Mouse (Mus musculus) embryonic facial prominence, embryonic 15.5 days (tissue): ENCODE measurements at regions not wholly inside any gene's neighbourhood (a gene's known extent, or its start where the extent isn't known, plus 50 kb on each side); places are given as distances from the start of the nearest gene placed in this dataset.
"Not testable (repeated sequence)": the region's sequence is repeated elsewhere in the genome, so short reads cannot be mapped to it uniquely, and the experiment has no call there.

Experiments used
- ATAC-seq: fragments of 200-750 bp; cut with Nextera tagmentation; 2 replicates; pipeline ENCODE4 v1.8.0; 2017; ENCODE audit warnings: low read depth, moderate TSS enrichment; ENCODE audit not compliant: insufficient number of reproducible peaks, low FRiP score, low TSS enrichment
- H3K27ac ChIP-seq: fragments of 300-500 bp; sonication (generic); replicated peaks from 2 replicates; pipeline ENCODE4 v1.5.1; 2015; ENCODE audit warnings: mild to moderate bottlenecking, inconsistent platforms
- H3K27me3 ChIP-seq: fragments of 300-500 bp; sonication (generic); 2 replicates; pipeline ENCODE4 v1.6.1; 2015; ENCODE audit warnings: inconsistent platforms
- H3K36me3 ChIP-seq: fragments of 300-500 bp; sonication (generic); 2 replicates; pipeline ENCODE4 v1.6.1; 2015; ENCODE audit warnings: mild to moderate bottlenecking, inconsistent platforms
- H3K4me1 ChIP-seq: fragments of 300-500 bp; sonication (generic); 2 replicates; pipeline ENCODE4 v1.6.1; 2015; ENCODE audit warnings: inconsistent platforms
- H3K4me2 ChIP-seq: fragments of 300-500 bp; sonication (generic); replicated peaks from 2 replicates; pipeline ENCODE4 v1.6.1; 2015; ENCODE audit warnings: mild to moderate bottlenecking, inconsistent platforms
- H3K4me3 ChIP-seq: fragments of 300-500 bp; sonication (generic); replicated peaks from 2 replicates; pipeline ENCODE4 v1.5.1; 2015; ENCODE audit warnings: mild to moderate bottlenecking, inconsistent platforms
- H3K9ac ChIP-seq: fragments of 300-500 bp; sonication (generic); 2 replicates; pipeline ENCODE4 v1.6.1; 2015; ENCODE audit warnings: inconsistent platforms
- H3K9me3 ChIP-seq: fragments of 300-500 bp; sonication (generic); replicated peaks from 2 replicates; pipeline ENCODE4 v1.6.1; 2016; ENCODE audit warnings: inconsistent platforms
- WGBS: fragments of 180-500 bp; shearing (Covaris S2); methylation state at CpG from one replicate; pipeline ENCODE4 v1.1.7; 2015; 5-methylcytosine and 5-hydroxymethylcytosine counted together

DNA sequence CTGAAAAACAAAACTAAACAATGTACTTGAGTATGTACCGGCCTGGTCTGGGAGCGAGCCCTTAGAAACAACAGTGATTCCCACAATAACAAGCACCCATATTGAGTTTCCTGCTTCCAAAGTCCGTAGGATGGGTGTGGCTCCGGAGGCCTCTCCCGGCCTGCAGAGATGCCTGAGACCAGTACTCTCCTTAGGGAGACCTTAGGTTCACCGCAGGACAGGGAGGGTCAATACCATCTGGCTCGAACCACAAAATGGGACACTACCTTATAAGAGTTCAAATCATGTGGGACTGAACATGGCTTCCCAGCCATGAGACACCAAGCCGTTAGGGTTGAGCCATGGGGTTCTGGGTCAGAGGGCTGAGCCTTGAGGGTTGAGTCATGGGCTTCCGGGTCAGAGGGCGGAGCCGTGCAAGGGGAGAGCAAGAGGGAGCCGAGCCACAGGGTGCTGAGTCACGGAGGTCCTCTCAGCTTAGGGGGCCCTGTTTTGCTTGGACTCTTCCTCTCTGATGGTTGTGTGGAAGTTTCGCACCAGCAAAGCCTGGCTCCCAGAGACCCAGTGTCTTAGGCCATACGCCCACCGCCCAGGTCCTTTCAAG is 201.8 kb downstream of the Tcp10c start:
- not testable (repeated sequence) for H3K27me3 ChIP-seq, H3K9ac ChIP-seq, H3K9me3 ChIP-seq, H3K27ac ChIP-seq, H3K36me3 ChIP-seq, H3K4me1 ChIP-seq, ATAC-seq, H3K4me2 ChIP-seq, H3K4me3 ChIP-seq
- WGBS = 73% methylated on average over 16 of the region's 16 CpGs

GRCm38 (mm10) chr17:13558863-13559262 is 201.5 kb upstream of the Afdn start:
- H3K27me3 ChIP-seq = no peaks in the 10 kb centered on the region
- no peak for ATAC-seq
- H3K4me1 ChIP-seq = 0 out of 2 replicates have a peak, but pooled peaks cover 7% of the 10 kb centered on the region
- H3K4me2 ChIP-seq = no peak overlapping the region
- no peaks in the 10 kb centered on the region for H3K36me3 ChIP-seq
- 44% methylated on average over 3 of the region's 3 CpGs for WGBS
- no peaks in the 10 kb centered on the region for H3K9me3 ChIP-seq
- H3K9ac ChIP-seq = no peak overlapping the region
- no peak overlapping the region for H3K4me3 ChIP-seq
- H3K27ac ChIP-seq = no peak overlapping the region

- WGBS = 65% methylated on average over 8 of the region's 8 CpGs
These were observed 199.0 kb upstream of the Afdn start for GRCm38 (mm10) chr17:13561342-13561741.

GRCm38 (mm10) chr17:13562974-13563373 is 197.4 kb upstream of the Afdn start:
- Histone ChIP-seq H3K27me3 (no peaks in the 10 kb centered on the region), H3K4me3 (no peak overlapping the region), H3K4me1 (no peaks in the 10 kb centered on the region), H3K27ac (no peak overlapping the region), H3K4me2 (no peak overlapping the region), H3K36me3 (no peaks in the 10 kb centered on the region), H3K9ac (no peak overlapping the region), H3K9me3 (no peaks in the 10 kb centered on the region)
- no peak for ATAC-seq
- WGBS = 53% methylated on average over 2 of the region's 2 CpGs

More at GRCm38 (mm10) chr17:13561342-13561741, 199.0 kb upstream of the Afdn start:
- H3K4me3 ChIP-seq = no peak overlapping the region
- no peaks in the 10 kb centered on the region for H3K27me3 ChIP-seq
- H3K9ac ChIP-seq = no peak overlapping the region
- no peaks in the 10 kb centered on the region for H3K9me3 ChIP-seq
- H3K4me2 ChIP-seq = no peak overlapping the region
- no peaks in the 10 kb centered on the region for H3K4me1 ChIP-seq
- H3K27ac ChIP-seq = no peak overlapping the region
- no peaks in the 10 kb centered on the region for H3K36me3 ChIP-seq
- ATAC-seq = no peak

DNA sequence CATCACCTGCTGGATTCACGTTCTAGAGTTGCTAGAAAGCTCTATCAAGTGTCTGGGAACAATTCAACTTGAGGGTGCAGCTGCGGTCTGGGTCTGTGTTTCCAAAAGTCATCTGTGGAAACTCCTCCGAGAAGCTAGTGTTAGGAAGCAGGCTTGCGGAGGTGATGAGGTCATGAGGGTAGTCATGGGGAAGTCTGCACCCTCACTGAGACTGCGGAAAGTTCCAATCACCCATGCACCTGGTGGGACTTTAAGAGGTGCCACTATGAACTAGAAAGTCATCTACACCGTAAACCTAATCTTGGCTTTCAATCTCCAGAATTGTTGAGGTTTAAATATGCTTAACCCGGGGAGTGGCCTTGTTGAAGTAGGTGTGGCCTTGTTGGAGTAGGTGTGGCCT is 195.5 kb upstream of the Afdn start:
- Histone ChIP-seq H3K36me3 (no peaks in the 10 kb centered on the region), H3K4me1 (no peaks in the 10 kb centered on the region), H3K9me3 (no peaks in the 10 kb centered on the region), H3K27ac (no peak overlapping the region), H3K4me2 (no peak overlapping the region), H3K9ac (no peak overlapping the region), H3K27me3 (no peaks in the 10 kb centered on the region), H3K4me3 (no peak overlapping the region)
- no peak for ATAC-seq
- WGBS = 88% methylated on average over 7 of the region's 7 CpGs

DNA sequence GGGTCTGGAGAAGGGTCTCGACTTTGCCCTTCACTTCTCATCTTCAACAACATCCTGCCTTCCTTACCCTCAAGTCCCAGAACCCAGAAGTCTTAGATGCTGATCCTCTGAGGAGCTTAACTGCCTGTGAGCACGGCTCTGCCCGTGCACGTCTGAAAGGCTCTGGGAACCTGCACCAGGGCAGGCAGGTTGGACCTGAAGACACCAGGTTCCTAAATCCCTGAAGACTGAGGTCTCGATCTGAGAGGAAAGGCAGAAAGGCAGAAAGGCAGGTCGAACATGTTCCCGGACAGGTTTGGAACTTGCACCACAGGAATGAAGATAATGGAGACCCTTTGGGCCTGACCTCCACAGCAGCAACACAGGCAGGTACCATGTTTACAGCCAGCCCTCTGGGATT is 193.7 kb upstream of the Afdn start:
- Histone ChIP-seq H3K27me3 (no peaks in the 10 kb centered on the region), H3K27ac (peak overlapping the region; percentile 69), H3K4me3 (no peak overlapping the region), H3K9ac (no peak overlapping the region), H3K36me3 (no peaks in the 10 kb centered on the region), H3K4me1 (no peaks in the 10 kb centered on the region), H3K4me2 (no peak overlapping the region), H3K9me3 (no peaks in the 10 kb centered on the region)
- no peak for ATAC-seq
- 58% methylated on average over 7 of the region's 7 CpGs for WGBS

- no peaks in the 10 kb centered on the region for H3K36me3 ChIP-seq
- no peaks in the 10 kb centered on the region for H3K4me1 ChIP-seq
- H3K27ac ChIP-seq = peak overlapping the region; percentile 69; the same call in 1 of the 2 replicates
- no peaks in the 10 kb centered on the region for H3K27me3 ChIP-seq
- H3K9me3 ChIP-seq = no peaks in the 10 kb centered on the region
- no peak overlapping the region for H3K4me2 ChIP-seq
- 57% methylated on average over 3 of the region's 3 CpGs for WGBS
- 0 out of 2 replicates have a peak, but pooled peaks have one; percentile 35 for ATAC-seq
- no peak overlapping the region for H3K9ac ChIP-seq
- no peak overlapping the region for H3K4me3 ChIP-seq
These were observed 193.2 kb upstream of the Afdn start for GRCm38 (mm10) chr17:13567183-13567582.

GRCm38 (mm10) chr17:13570796-13571195 is 189.5 kb upstream of the Afdn start:
- ATAC-seq = no peak
- Histone ChIP-seq H3K27me3 (no peaks in the 10 kb centered on the region), H3K9ac (no peak overlapping the region), H3K4me3 (no peak overlapping the region), H3K27ac (no peak overlapping the region), H3K36me3 (no peaks in the 10 kb centered on the region), H3K4me1 (no peaks in the 10 kb centered on the region), H3K4me2 (no peak overlapping the region), H3K9me3 (no peaks in the 10 kb centered on the region)
- WGBS = 80% methylated on average over 5 of the region's 5 CpGs

- no peak overlapping the region for H3K4me2 ChIP-seq
- 57% methylated on average over 8 of the region's 8 CpGs for WGBS
- no peaks in the 10 kb centered on the region for H3K9me3 ChIP-seq
- no peaks in the 10 kb centered on the region for H3K27me3 ChIP-seq
- no peak overlapping the region for H3K9ac ChIP-seq
- H3K4me3 ChIP-seq = no peak overlapping the region
- no peak overlapping the region for H3K27ac ChIP-seq
- H3K4me1 ChIP-seq = no peaks in the 10 kb centered on the region
- H3K36me3 ChIP-seq = no peaks in the 10 kb centered on the region
- ATAC-seq = no peak
These were observed 188.0 kb upstream of the Afdn start for GRCm38 (mm10) chr17:13572204-13572833.

DNA sequence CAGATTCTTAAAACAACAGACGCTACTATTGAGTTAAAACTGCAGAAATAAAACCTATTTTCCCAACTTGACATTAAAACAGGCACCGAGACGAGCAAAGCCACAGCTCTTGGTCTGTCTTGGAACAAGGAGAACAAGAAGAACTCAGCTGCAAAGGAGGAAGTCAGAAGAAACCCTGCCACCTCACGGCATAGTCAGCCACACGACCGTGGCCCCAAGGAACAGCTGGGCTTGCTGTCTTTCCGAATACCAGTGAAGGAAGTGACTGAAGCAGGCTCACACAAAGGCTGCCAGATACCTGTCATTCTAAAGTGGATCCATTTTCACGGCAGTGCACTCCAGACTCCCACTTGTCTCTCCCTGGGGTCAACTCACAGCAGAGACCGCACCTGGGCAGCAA is 187.3 kb upstream of the Afdn start:
- no peak for ATAC-seq
- H3K9ac ChIP-seq = no peak overlapping the region
- no peak overlapping the region for H3K4me3 ChIP-seq
- no peaks in the 10 kb centered on the region for H3K27me3 ChIP-seq
- H3K27ac ChIP-seq = no peak overlapping the region
- H3K4me2 ChIP-seq = no peak overlapping the region
- H3K36me3 ChIP-seq = no peaks in the 10 kb centered on the region
- no peaks in the 10 kb centered on the region for H3K4me1 ChIP-seq
- H3K9me3 ChIP-seq = no peaks in the 10 kb centered on the region
- 52% methylated on average over 9 of the region's 9 CpGs for WGBS

DNA sequence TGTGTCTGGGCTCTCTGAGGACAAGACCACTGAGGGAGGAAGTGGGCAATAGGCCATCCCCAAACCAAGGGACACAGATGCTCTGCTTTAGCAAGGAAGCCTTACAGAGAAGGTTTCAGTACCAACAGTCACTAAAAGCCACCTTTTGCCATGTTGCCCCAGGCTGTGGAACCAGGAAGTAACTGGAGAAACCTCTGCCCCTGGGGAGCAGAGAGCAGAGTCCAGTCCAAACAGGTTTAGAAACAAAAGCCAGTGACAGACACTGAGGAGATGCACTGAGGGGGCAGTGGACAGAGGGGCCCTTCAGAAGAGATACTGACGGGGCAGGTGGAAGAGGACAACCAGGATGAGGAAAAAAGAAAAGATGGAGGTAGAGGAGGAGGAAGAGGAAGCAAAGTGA is 186.2 kb upstream of the Afdn start:
- no peak overlapping the region for H3K4me3 ChIP-seq
- no peak for ATAC-seq

More for the DNA sequence above, 186.2 kb upstream of the Afdn start:
- no peak overlapping the region for H3K9ac ChIP-seq
- H3K27me3 ChIP-seq = no peaks in the 10 kb centered on the region
- no peaks in the 10 kb centered on the region for H3K4me1 ChIP-seq
- H3K4me2 ChIP-seq = no peak overlapping the region
- H3K9me3 ChIP-seq = no peaks in the 10 kb centered on the region
- no peaks in the 10 kb centered on the region for H3K36me3 ChIP-seq
- no peak overlapping the region for H3K27ac ChIP-seq
- whole genome bisulfite sequencing = 60% methylated on average over 1 of the region's 1 CpGs
